Mouse (Mus musculus): ENCODE measurements around the gene Arl5c. TPM values are rescaled to one million over a fixed set of nuclear protein-coding genes. Genes with fewer than 3 reads are reported as not detected.

The Arl5c gene
- polyA plus RNA-seq, 1 experiment: 2.0 TPM

- DNase-seq: peak in 1 of 2 experiments; percentile 21
- Histone ChIP-seq H3K4me3 (replicated peaks; ENCODE audit: insufficient read depth, low read depth, low read length) (no peak overlapping the region), H3K27ac (ENCODE audit: insufficient read depth, low read length) (no peak overlapping the region), H3K4me1 (ENCODE audit: control insufficient read depth, insufficient read depth, low read length) (peaks cover 6% of the 10 kb centered on the region; the same call in 1 of the 2 replicates), H3K27me3 (ENCODE audit: control insufficient read depth, insufficient read depth, low read length) (no peaks in the 10 kb centered on the region)
- WGBS: 72% methylated on average over 13 of the region's 13 CpGs
- TF ChIP-seq CTCF (IDR thresholded peaks at IDR 0.05; ENCODE audit: borderline replicate concordance, insufficient read depth, low read depth, low read length) (no peak), POLR2A (IDR thresholded peaks at IDR 0.05; ENCODE audit: borderline replicate concordance, insufficient read depth, low read length) (no peak)
Observed at GRCm38 (mm10) chr11:98005076-98005475, 9.1 kb upstream of the Arl5c start.

- TF ChIP-seq CTCF (IDR thresholded peaks at IDR 0.05; ENCODE audit: borderline replicate concordance, insufficient read depth, low read depth, low read length): no peak
- TF ChIP-seq POLR2A (IDR thresholded peaks at IDR 0.05; ENCODE audit: borderline replicate concordance, insufficient read depth, low read length): no peak
- H3K27ac ChIP-seq (ENCODE audit: insufficient read depth, low read length): no peak overlapping the region
- no peaks in the 10 kb centered on the region for H3K27me3 ChIP-seq (ENCODE audit: control insufficient read depth, insufficient read depth, low read length)
- no peak overlapping the region for H3K4me3 ChIP-seq (replicated peaks; ENCODE audit: insufficient read depth, low read depth, low read length)
- DNase-seq: no peak
- H3K4me1 ChIP-seq (ENCODE audit: control insufficient read depth, insufficient read depth, low read length): peaks cover 6% of the 10 kb centered on the region
- 72% methylated on average over 8 of the region's 8 CpGs for WGBS
Observed at GRCm38 (mm10) chr11:98004161-98004560, 8.2 kb upstream of the Arl5c start.

GRCm38 (mm10) chr11:98003171-98003671 lies 7.2 kb upstream of the Arl5c start:
- H3K27ac ChIP-seq (ENCODE audit: insufficient read depth, low read length): no peak overlapping the region

GRCm38 (mm10) chr11:98002627-98003026 lies 6.6 kb upstream of the Arl5c start:
- H3K27me3 ChIP-seq (ENCODE audit: control insufficient read depth, insufficient read depth, low read length): no peaks in the 10 kb centered on the region
- peak; percentile 61 to 77 for DNase-seq
- H3K27ac ChIP-seq (ENCODE audit: insufficient read depth, low read length): no peak overlapping the region
- no peak overlapping the region for H3K4me3 ChIP-seq (replicated peaks; ENCODE audit: insufficient read depth, low read depth, low read length)
- 30% methylated on average over 12 of the region's 12 CpGs for WGBS
- peaks cover 6% of the 10 kb centered on the region for H3K4me1 ChIP-seq (ENCODE audit: control insufficient read depth, insufficient read depth, low read length)
- TF ChIP-seq POLR2A (IDR thresholded peaks at IDR 0.05; ENCODE audit: borderline replicate concordance, insufficient read depth, low read length) (no peak), CTCF (IDR thresholded peaks at IDR 0.05; ENCODE audit: borderline replicate concordance, insufficient read depth, low read depth, low read length) (peak; percentile 86)

More at GRCm38 (mm10) chr11:98003171-98003671, 7.2 kb upstream of the Arl5c start:
- TF ChIP-seq CTCF (IDR thresholded peaks at IDR 0.05; ENCODE audit: borderline replicate concordance, insufficient read depth, low read depth, low read length): no peak
- no peak for TF ChIP-seq POLR2A (IDR thresholded peaks at IDR 0.05; ENCODE audit: borderline replicate concordance, insufficient read depth, low read length)
- WGBS: 67% methylated on average over 17 of the region's 17 CpGs
- Histone ChIP-seq H3K27me3 (ENCODE audit: control insufficient read depth, insufficient read depth, low read length) (no peaks in the 10 kb centered on the region), H3K4me1 (ENCODE audit: control insufficient read depth, insufficient read depth, low read length) (peaks cover 6% of the 10 kb centered on the region), H3K4me3 (replicated peaks; ENCODE audit: insufficient read depth, low read depth, low read length) (no peak overlapping the region)
- DNase-seq: peak in 1 of 2 experiments; percentile 21

- H3K27ac ChIP-seq (ENCODE audit: insufficient read depth, low read length): no peak overlapping the region
- TF ChIP-seq POLR2A (IDR thresholded peaks at IDR 0.05; ENCODE audit: borderline replicate concordance, insufficient read depth, low read length) (no peak), CTCF (IDR thresholded peaks at IDR 0.05; ENCODE audit: borderline replicate concordance, insufficient read depth, low read depth, low read length) (no peak)
- peaks cover 6% of the 10 kb centered on the region for H3K4me1 ChIP-seq (ENCODE audit: control insufficient read depth, insufficient read depth, low read length)
- no peak for DNase-seq
- H3K27me3 ChIP-seq (ENCODE audit: control insufficient read depth, insufficient read depth, low read length): no peaks in the 10 kb centered on the region
- no peak overlapping the region for H3K4me3 ChIP-seq (replicated peaks; ENCODE audit: insufficient read depth, low read depth, low read length)
- WGBS: 73% methylated on average over 6 of the region's 6 CpGs
Observed at GRCm38 (mm10) chr11:98001986-98002385, 6.0 kb upstream of the Arl5c start.

- DNase-seq: no peak
- Histone ChIP-seq H3K4me3 (replicated peaks; ENCODE audit: insufficient read depth, low read depth, low read length) (no peak overlapping the region), H3K27me3 (ENCODE audit: control insufficient read depth, insufficient read depth, low read length) (no peaks in the 10 kb centered on the region), H3K4me1 (ENCODE audit: control insufficient read depth, insufficient read depth, low read length) (peaks cover 6% of the 10 kb centered on the region), H3K27ac (ENCODE audit: insufficient read depth, low read length) (no peak overlapping the region)
- TF ChIP-seq POLR2A (IDR thresholded peaks at IDR 0.05; ENCODE audit: borderline replicate concordance, insufficient read depth, low read length) (no peak), CTCF (IDR thresholded peaks at IDR 0.05; ENCODE audit: borderline replicate concordance, insufficient read depth, low read depth, low read length) (no peak)
- 42% methylated on average over 11 of the region's 11 CpGs for WGBS
Observed at GRCm38 (mm10) chr11:98001351-98001824, 5.4 kb upstream of the Arl5c start.

- H3K4me3 ChIP-seq (replicated peaks; ENCODE audit: insufficient read depth, low read depth, low read length): no peak overlapping the region
- no peak overlapping the region for H3K27ac ChIP-seq (ENCODE audit: insufficient read depth, low read length)
- TF ChIP-seq CTCF (IDR thresholded peaks at IDR 0.05; ENCODE audit: borderline replicate concordance, insufficient read depth, low read depth, low read length): no peak
- no peak for TF ChIP-seq POLR2A (IDR thresholded peaks at IDR 0.05; ENCODE audit: borderline replicate concordance, insufficient read depth, low read length)
- H3K27me3 ChIP-seq (ENCODE audit: control insufficient read depth, insufficient read depth, low read length): no peaks in the 10 kb centered on the region
- whole genome bisulfite sequencing: 44% methylated on average over 7 of the region's 7 CpGs
- no peak for DNase-seq
- peaks cover 3% of the 10 kb centered on the region for H3K4me1 ChIP-seq (ENCODE audit: control insufficient read depth, insufficient read depth, low read length)
Observed at GRCm38 (mm10) chr11:98000378-98001140, 4.6 kb upstream of the Arl5c start.

GRCm38 (mm10) chr11:97999748-98000147 lies 3.8 kb upstream of the Arl5c start:
- Histone ChIP-seq H3K27me3 (ENCODE audit: control insufficient read depth, insufficient read depth, low read length) (no peaks in the 10 kb centered on the region), H3K27ac (ENCODE audit: insufficient read depth, low read length) (no peak overlapping the region), H3K4me3 (replicated peaks; ENCODE audit: insufficient read depth, low read depth, low read length) (no peak overlapping the region), H3K4me1 (ENCODE audit: control insufficient read depth, insufficient read depth, low read length) (no peaks in the 10 kb centered on the region; the same call in 1 of the 2 replicates)
- no peak for DNase-seq
- TF ChIP-seq POLR2A (IDR thresholded peaks at IDR 0.05; ENCODE audit: borderline replicate concordance, insufficient read depth, low read length): no peak
- no peak for TF ChIP-seq CTCF (IDR thresholded peaks at IDR 0.05; ENCODE audit: borderline replicate concordance, insufficient read depth, low read depth, low read length)
- 21% methylated on average over 5 of the region's 5 CpGs for WGBS

Data from cerebellum, adult 2 months (tissue).